Mouse (Mus musculus) liver, embryonic 14.5 days (tissue): ENCODE measurements around the gene Smarcc2.
"Not testable (repeated sequence)": the region's sequence is repeated elsewhere in the genome, so short reads cannot be mapped to it uniquely, and the experiment has no call there.

ENCODE experiments used
- CTCF ChIP-seq: IDR thresholded peaks from 2 replicates; pipeline ENCODE4 v1.5.1; 2016; ENCODE audit warnings: antibody characterized with exemption, low read depth, control low read depth
- EP300 ChIP-seq: IDR thresholded peaks from 2 replicates; pipeline ENCODE4 v1.6.1; 2016; ENCODE audit warnings: antibody characterized with exemption, low read depth

GRCm38 (mm10) chr10:128505371-128505667, 46.3 kb downstream of the Smarcc2 start:
- TF ChIP-seq CTCF, EP300: not testable (repeated sequence)
